Mouse (Mus musculus): Measurements from ENCODE around the gene Zfp329. TPM values are rescaled to one million over a fixed set of nuclear protein-coding genes. Genes with fewer than 3 reads are reported as not detected.

The Zfp329 gene
- total RNA-seq, 4 experiments from 2014 or later, result 17.4 to 25.3 (median 19.4) TPM

Other genes with a start within 250 kb of the Zfp329 start
- under 1 TPM; 0.06 to 0.16 (median 0.08) TPM for gene Vmn2r53, start 210.1 kb downstream of the Zfp329 start, total RNA-seq (2022)
- not detected for gene Vmn2r54, start 178.5 kb downstream of the Zfp329 start, total RNA-seq (2022)
- gene Vmn2r55, start 133.9 kb downstream of the Zfp329 start, total RNA-seq (2022), result not detected
- gene Vmn2r56, start 83.9 kb downstream of the Zfp329 start, total RNA-seq (2022), result under 1 TPM; 0.06 to 0.14 (median 0.08) TPM
- gene Zscan18, start 15.2 kb downstream of the Zfp329 start, total RNA-seq (2022), result 10 to 100 TPM; 21.9 to 27.0 (median 22.9) TPM
- gene Zfp110, start 15.9 kb upstream of the Zfp329 start, total RNA-seq (2022), result 10 to 100 TPM; 13.5 to 18.4 (median 14.9) TPM
- 1 to 10 TPM; 7.2 to 8.7 (median 7.8) TPM for gene Zfp128, start 62.3 kb upstream of the Zfp329 start, total RNA-seq (2022)
- 10 to 100 TPM; 12.7 to 15.0 (median 13.7) TPM for gene Zscan22, start 79.0 kb upstream of the Zfp329 start, total RNA-seq (2022)
- gene Rps5, start 103.4 kb upstream of the Zfp329 start, total RNA-seq (2022), result 100 to 1,000 TPM; 432 to 451 (median 444) TPM
- 1 to 10 TPM in 3 of 4 experiments, under 1 TPM in 1; 0.98 to 1.5 (median 1.2) TPM for gene Rnf225, start 108.6 kb upstream of the Zfp329 start, total RNA-seq (2022)
- 10 to 100 TPM in 1 of 4 experiments, 1 to 10 TPM in 3; 9.2 to 10.1 (median 9.7) TPM for gene Zfp324, start 147.0 kb upstream of the Zfp329 start, total RNA-seq (2022)
- gene Zfp446, start 159.0 kb upstream of the Zfp329 start, total RNA-seq (2022), result 10 to 100 TPM in 1 of 4 experiments, 1 to 10 TPM in 3; 6.7 to 10.2 (median 8.6) TPM
- gene Slc27a5, start 179.3 kb upstream of the Zfp329 start, total RNA-seq (2022), result under 1 TPM in 1 of 4 experiments, not detected in 3; 0.37 TPM
- gene Trim28, start 180.3 kb upstream of the Zfp329 start, total RNA-seq (2022), result 100 to 1,000 TPM; 218 to 241 (median 229) TPM
- 10 to 100 TPM; 34.2 to 36.9 (median 34.3) TPM for gene Zbtb45, start 191.2 kb upstream of the Zfp329 start, total RNA-seq (2022)
- 100 to 1,000 TPM; 152 to 158 (median 152) TPM for gene Chmp2a, start 215.9 kb upstream of the Zfp329 start, total RNA-seq (2022)
- 100 to 1,000 TPM; 220 to 248 (median 229) TPM for gene Ube2m, start 219.4 kb upstream of the Zfp329 start, total RNA-seq (2022)
- gene Mzf1, start 235.9 kb upstream of the Zfp329 start, total RNA-seq (2022), result 10 to 100 TPM; 12.2 to 14.3 (median 13.1) TPM

All from left cerebral cortex, adult 8-10 months (tissue).